Mouse (Mus musculus) adrenal gland, adult (tissue): ENCODE data around the gene Ovol2.
A peak's percentile ranks its signal among the peaks of the same experiment; 100 is the strongest.

Source experiments
- DNase-seq, 2 experiments: peaks; one replicate each; pipeline ENCODE4 v3.0.0; 2022 to 2023; ENCODE audit warnings: low spot score in 1 of 2; ENCODE audit not compliant: inconsistent age in 2 of 2

Ovol2 gene

GRCm38 (mm10) chr2:144268446-144269305 is 63.3 kb downstream of the Ovol2 start:
- no peak for DNase-seq

- no peak for DNase-seq
Measured at GRCm38 (mm10) chr2:144267731-144268015, 64.3 kb downstream of the Ovol2 start.

- no peak for DNase-seq
Measured at GRCm38 (mm10) chr2:144267004-144267730, 64.8 kb downstream of the Ovol2 start.

- DNase-seq, result peak in 1 of 2 experiments; percentile 62
Measured at GRCm38 (mm10) chr2:144265916-144266683, 65.8 kb downstream of the Ovol2 start.

GRCm38 (mm10) chr2:144265120-144265488 is 66.8 kb downstream of the Ovol2 start:
- no peak for DNase-seq

GRCm38 (mm10) chr2:144264398-144265119 is 67.4 kb downstream of the Ovol2 start:
- peak in 1 of 2 experiments; percentile 62 for DNase-seq

GRCm38 (mm10) chr2:144262837-144263236 is 69.1 kb downstream of the Ovol2 start:
- peak in 1 of 2 experiments; percentile 44 for DNase-seq
